ENCODE assay signal across 8 mouse cellular contexts in genomic region chr7:102258189-102258588, GRCm38 (mm10). TPM values are rescaled to one million over a fixed set of nuclear protein-coding genes. Genes with fewer than 3 reads are reported as not detected.
A peak's percentile ranks its signal among the peaks of the same experiment; 100 is the strongest.
DNase-seq lines count a peak whose midpoint lies in the region; ATAC-seq and TF ChIP-seq lines count a peak whose summit lies in the region.

No protein-coding gene starts in this region.

- H3K4me1 ChIP-seq in heart, embryonic 11.5 days (ENCODE audit: control insufficient read depth, insufficient read depth, low read length), result no peaks in the 10 kb centered on the region
- H3K4me1 ChIP-seq in midbrain, embryonic 13.5 days (replicated peaks), result no peaks in the 10 kb centered on the region
- no peaks in the 10 kb centered on the region for H3K4me1 ChIP-seq in spleen, adult 2 months (ENCODE audit: control insufficient read depth, insufficient read depth, insufficient read length)

- TF ChIP-seq POLR2A in spleen, adult 2 months (IDR thresholded peaks at IDR 0.05; ENCODE audit: low read depth, low read length), result no peak

- no peak overlapping the region for H3K4me3 ChIP-seq in heart, embryonic 11.5 days (ENCODE audit: low read depth, low read length)
- H3K4me3 ChIP-seq in midbrain, embryonic 13.5 days (replicated peaks), result no peak overlapping the region
- no peak overlapping the region for H3K4me3 ChIP-seq in spleen, adult 2 months (ENCODE audit: extremely low read depth, insufficient read depth, insufficient read length)

- no peak for ATAC-seq in heart, embryonic 11.5 days (replicated peaks; ENCODE audit: insufficient number of reproducible peaks, low FRiP score, low TSS enrichment)
- peak; percentile 78 for ATAC-seq in common myeloid progenitor, adult 5-6 weeks (replicated peaks; ENCODE audit: low read depth, poor library complexity, severe bottlenecking)
- ATAC-seq in midbrain, embryonic 13.5 days, result peak; percentile 72

- H3K9ac ChIP-seq in heart, embryonic 11.5 days (ENCODE audit: low read depth, low read length), result no peak overlapping the region
- no peak overlapping the region for H3K9ac ChIP-seq in midbrain, embryonic 13.5 days (replicated peaks)

- peak; percentile 91 for DNase-seq in heart, adult 11 months
- DNase-seq in gastrocnemius, postnatal 10 days, result peak; percentile 90
- peak; percentile 56 for DNase-seq in kidney, adult 11 months
- DNase-seq in left cerebral cortex, postnatal 4 days, result peak; percentile 83
- peak; percentile 57 to 79 for DNase-seq in spleen, adult 2 months (ENCODE audit: low read depth in 1 of 2, low spot score in 2 of 2)

- H3K9me3 ChIP-seq in heart, embryonic 11.5 days (replicated peaks; ENCODE audit: control insufficient read depth, low read length), result no peaks in the 10 kb centered on the region
- no peaks in the 10 kb centered on the region for H3K9me3 ChIP-seq in midbrain, embryonic 13.5 days

- intact Hi-C loops in left cerebral cortex, postnatal 4 days (cut with DNase I), result no loop called here

- H3K27ac ChIP-seq in heart, embryonic 11.5 days (ENCODE audit: low read depth, low read length), result no peak overlapping the region
- H3K27ac ChIP-seq in midbrain, embryonic 13.5 days, result no peak overlapping the region
- no peak overlapping the region for H3K27ac ChIP-seq in spleen, adult 2 months (ENCODE audit: insufficient read depth, low read length)

- TF ChIP-seq CTCF in spleen, adult 2 months (IDR thresholded peaks at IDR 0.05; ENCODE audit: extremely low read depth, insufficient read depth, insufficient read length, insufficient replicate concordance), result peak; percentile 38; the same call in 1 of the 2 replicates

- no peaks in the 10 kb centered on the region for H3K36me3 ChIP-seq in heart, embryonic 11.5 days (ENCODE audit: control insufficient read depth, insufficient read depth, low read length)
- no peaks in the 10 kb centered on the region for H3K36me3 ChIP-seq in midbrain, embryonic 13.5 days
- H3K36me3 ChIP-seq in spleen, adult 2 months (ENCODE audit: control insufficient read depth, insufficient read depth, low read length), result no peaks in the 10 kb centered on the region

- WGBS in heart, embryonic 11.5 days (ENCODE audit: insufficient replicate concordance), result 21% methylated on average over 4 of the region's 4 CpGs
- WGBS in midbrain, embryonic 13.5 days, result 17% methylated on average over 4 of the region's 4 CpGs
- 23% methylated on average over 4 of the region's 4 CpGs for WGBS in spleen, adult 2 months

- H3K4me2 ChIP-seq in heart, embryonic 11.5 days, result no peak overlapping the region
- no peak overlapping the region for H3K4me2 ChIP-seq in midbrain, embryonic 13.5 days (replicated peaks)

- no peaks in the 10 kb centered on the region for H3K27me3 ChIP-seq in heart, embryonic 11.5 days (ENCODE audit: control insufficient read depth, insufficient read depth, low read length)
- no peaks in the 10 kb centered on the region for H3K27me3 ChIP-seq in midbrain, embryonic 13.5 days
- no peaks in the 10 kb centered on the region; the same call in 1 of the 2 replicates for H3K27me3 ChIP-seq in spleen, adult 2 months (ENCODE audit: control insufficient read depth, insufficient read depth, low read length)

RNA-seq across cellular contexts. Expression of gene Rhog, which starts 2.3 kb away (rescaled TPM):
- 47.5 and 59.6 TPM in 2 replicates for polyA plus RNA-seq in heart, embryonic 11.5 days (2014; fragmentation: Nextera tagmentation; extraction: Ambion mirVana)
- 40.9 and 43.0 TPM in 2 replicates for total RNA-seq in common myeloid progenitor, adult 5-6 weeks (2017)
- 10 to 100 TPM; 23.9 to 30.1 TPM for total RNA-seq in gastrocnemius, postnatal 10 days (2021)
- 10 to 100 TPM; 11.3 to 12.3 TPM for total RNA-seq in left cerebral cortex, postnatal 4 days (2021)
- 14.4 and 17.6 TPM in 2 replicates for polyA plus RNA-seq in midbrain, embryonic 13.5 days (2015; fragmentation: Nextera tagmentation; extraction: Ambion mirVana)
- polyA plus RNA-seq in spleen, adult 2 months (2012; rRNA removed), result 165 and 178 TPM in 2 replicates

RNA-seq across cellular contexts. Expression of gene Stim1, which starts 9.4 kb away (rescaled TPM):
- polyA plus RNA-seq in heart, embryonic 11.5 days (2014; fragmentation: Nextera tagmentation; extraction: Ambion mirVana), result 9.1 and 13.5 TPM in 2 replicates
- 20.5 and 41.0 TPM in 2 replicates for total RNA-seq in common myeloid progenitor, adult 5-6 weeks (2017)
- total RNA-seq in gastrocnemius, postnatal 10 days (2021), result 100 to 1,000 TPM; 219 to 233 TPM
- total RNA-seq in left cerebral cortex, postnatal 4 days (2021), result 10 to 100 TPM; 43.5 to 45.7 TPM
- polyA plus RNA-seq in midbrain, embryonic 13.5 days (2015; fragmentation: Nextera tagmentation; extraction: Ambion mirVana), result 8.1 and 8.5 TPM in 2 replicates
- 49.3 and 57.8 TPM in 2 replicates for polyA plus RNA-seq in spleen, adult 2 months (2012; rRNA removed)

RNA-seq across cellular contexts. Expression of gene Pgap2, which starts 48.2 kb away (rescaled TPM):
- 52.0 and 53.5 TPM in 2 replicates for polyA plus RNA-seq in heart, embryonic 11.5 days (2014; fragmentation: Nextera tagmentation; extraction: Ambion mirVana)
- 23.1 and 30.9 TPM in 2 replicates for total RNA-seq in common myeloid progenitor, adult 5-6 weeks (2017)
- 10 to 100 TPM; 35.9 to 40.7 TPM for total RNA-seq in gastrocnemius, postnatal 10 days (2021)
- total RNA-seq in left cerebral cortex, postnatal 4 days (2021), result 10 to 100 TPM; 36.7 to 39.0 TPM
- 50.1 and 51.6 TPM in 2 replicates for polyA plus RNA-seq in midbrain, embryonic 13.5 days (2015; fragmentation: Nextera tagmentation; extraction: Ambion mirVana)
- 57.8 and 72.9 TPM in 2 replicates for polyA plus RNA-seq in spleen, adult 2 months (2012; rRNA removed)

RNA-seq across cellular contexts. Expression of gene Nup98, which starts 48.2 kb away (rescaled TPM):
- 36.1 and 36.5 TPM in 2 replicates for polyA plus RNA-seq in heart, embryonic 11.5 days (2014; fragmentation: Nextera tagmentation; extraction: Ambion mirVana)
- total RNA-seq in common myeloid progenitor, adult 5-6 weeks (2017), result 54.7 and 60.9 TPM in 2 replicates
- 10 to 100 TPM; 25.1 to 31.5 TPM for total RNA-seq in gastrocnemius, postnatal 10 days (2021)
- total RNA-seq in left cerebral cortex, postnatal 4 days (2021), result 10 to 100 TPM; 39.4 to 41.2 TPM
- 27.2 and 27.4 TPM in 2 replicates for polyA plus RNA-seq in midbrain, embryonic 13.5 days (2015; fragmentation: Nextera tagmentation; extraction: Ambion mirVana)
- polyA plus RNA-seq in spleen, adult 2 months (2012; rRNA removed), result 11.5 and 13.5 TPM in 2 replicates
